ENCODE assay signal across 8 mouse cellular contexts in genomic region chr10:77984660-77985059, GRCm38 (mm10). TPM values are rescaled to one million over a fixed set of nuclear protein-coding genes. Genes with fewer than 3 reads are reported as not detected.
A peak's percentile ranks its signal among the peaks of the same experiment; 100 is the strongest.
DNase-seq lines count a peak whose midpoint lies in the region; ATAC-seq and TF ChIP-seq lines count a peak whose summit lies in the region.

No protein-coding gene starts in this region.

- H3K27ac ChIP-seq in embryonic fibroblast, embryonic 13.5 days (ENCODE audit: insufficient read depth, low read length): no peak overlapping the region
- no peak overlapping the region for H3K27ac ChIP-seq in heart, postnatal 0 days (ENCODE audit: low read depth)
- no peak overlapping the region for H3K27ac ChIP-seq in lung, embryonic 15.5 days

- H3K4me3 ChIP-seq in G1E (ENCODE audit: low read depth, low read length): no peak overlapping the region
- H3K4me3 ChIP-seq in embryonic fibroblast, embryonic 13.5 days (ENCODE audit: insufficient read depth, low read length): no peak overlapping the region
- no peak overlapping the region for H3K4me3 ChIP-seq in heart, postnatal 0 days (ENCODE audit: low read depth, low read length)
- H3K4me3 ChIP-seq in lung, embryonic 15.5 days: no peak overlapping the region

- no peaks in the 10 kb centered on the region for H3K9me3 ChIP-seq in G1E (replicated peaks)
- H3K9me3 ChIP-seq in heart, postnatal 0 days (replicated peaks; ENCODE audit: control insufficient read depth, low read length): no peaks in the 10 kb centered on the region
- no peaks in the 10 kb centered on the region for H3K9me3 ChIP-seq in lung, embryonic 15.5 days

- WGBS in heart, postnatal 0 days: 1% methylated on average over 4 of the region's 4 CpGs
- WGBS in lung, embryonic 15.5 days: 3% methylated on average over 4 of the region's 4 CpGs

- DNase-seq in G1E (ENCODE audit: low spot score): peak; percentile 87
- DNase-seq in brain, adult 2 months (ENCODE audit: low read depth, low spot score): peak; percentile 92
- peak; percentile 88 for DNase-seq in heart, postnatal 0 days (ENCODE audit: low spot score)
- peak; percentile 75 to 84 for DNase-seq in kidney, postnatal 25 days
- peak; percentile 44 for DNase-seq in ovary, postnatal 10 days (ENCODE audit: low spot score)
- peak; percentile 76 for DNase-seq in thymus, postnatal 14 days

- H3K9ac ChIP-seq in heart, postnatal 0 days (replicated peaks; ENCODE audit: low read depth, low read length): no peak overlapping the region; the same call in 1 of the 2 replicates
- H3K9ac ChIP-seq in lung, embryonic 15.5 days: no peak overlapping the region

- no peak overlapping the region for H3K4me2 ChIP-seq in heart, postnatal 0 days (ENCODE audit: low read depth, low read length)
- no peak overlapping the region for H3K4me2 ChIP-seq in lung, embryonic 15.5 days

- peak; percentile 78 for TF ChIP-seq CTCF in G1E (IDR thresholded peaks at IDR 0.05; ENCODE audit: low read depth, low read length)
- peak; percentile 50; the same call in 1 of the 2 replicates for TF ChIP-seq CTCF in embryonic fibroblast, embryonic 13.5 days (IDR thresholded peaks at IDR 0.05; ENCODE audit: borderline replicate concordance, insufficient read depth, low read length)
- peak; percentile 94 for TF ChIP-seq CTCF in heart, postnatal 0 days (IDR thresholded peaks at IDR 0.05; ENCODE audit: low read depth)

- peaks cover 23% of the 10 kb centered on the region; the same call in 1 of the 2 replicates for H3K4me1 ChIP-seq in G1E (ENCODE audit: insufficient read depth, low read depth, low read length)
- no peaks in the 10 kb centered on the region for H3K4me1 ChIP-seq in embryonic fibroblast, embryonic 13.5 days (ENCODE audit: control insufficient read depth, insufficient read depth, low read length)
- no peaks in the 10 kb centered on the region for H3K4me1 ChIP-seq in heart, postnatal 0 days (ENCODE audit: control insufficient read depth, insufficient read depth)
- H3K4me1 ChIP-seq in lung, embryonic 15.5 days: no peaks in the 10 kb centered on the region

- ATAC-seq in G1E (ENCODE audit: extremely low read depth, insufficient number of reproducible peaks, low FRiP score, poor library complexity, severe bottlenecking): peak; percentile 62; the same call in 1 of the 2 replicates
- ATAC-seq in heart, postnatal 0 days (ENCODE audit: insufficient read depth, low read depth): peak; percentile 84
- ATAC-seq in lung, embryonic 15.5 days (ENCODE audit: borderline replicate concordance, extremely low read depth, low FRiP score, low TSS enrichment): peak; percentile 50; the same call in 1 of the 2 replicates

- TF ChIP-seq EP300 in heart, postnatal 0 days (IDR thresholded peaks at IDR 0.05; ENCODE audit: low read depth): no peak

- H3K36me3 ChIP-seq in G1E (replicated peaks): peaks cover 89% of the 10 kb centered on the region
- peaks cover 31% of the 10 kb centered on the region for H3K36me3 ChIP-seq in heart, postnatal 0 days (replicated peaks; ENCODE audit: control insufficient read depth, insufficient read depth, low read length)
- H3K36me3 ChIP-seq in lung, embryonic 15.5 days: peaks cover 28% of the 10 kb centered on the region

- no peak for TF ChIP-seq POLR2A in embryonic fibroblast, embryonic 13.5 days (IDR thresholded peaks at IDR 0.05; ENCODE audit: low read depth, low read length)

- H3K27me3 ChIP-seq in G1E (ENCODE audit: insufficient read depth, low read length): no peaks in the 10 kb centered on the region
- no peaks in the 10 kb centered on the region for H3K27me3 ChIP-seq in heart, postnatal 0 days (ENCODE audit: control insufficient read depth, insufficient read depth, low read length)
- no peaks in the 10 kb centered on the region for H3K27me3 ChIP-seq in lung, embryonic 15.5 days

RNA-seq across cellular contexts. Expression of gene 1810043G02Rik, which starts 6.3 kb away (rescaled TPM):
- total RNA-seq in G1E (2014; fragmentation: Nextera tagmentation) (6.9 and 13.6 TPM in 2 replicates), G1E (2017) (10.1 and 10.9 TPM in 2 replicates)
- 27.1 and 30.3 TPM in 2 replicates for polyA plus RNA-seq in G1E (2012)
- polyA plus RNA-seq in embryonic fibroblast, embryonic 13.5 days (2011; ENCODE audit: insufficient read length, low read depth, missing spikeins): 10.5 and 11.9 TPM in 2 replicates
- 14.8 and 48.9 TPM in 2 replicates for total RNA-seq in heart, postnatal 0 days (2014; rRNA removed; ENCODE audit: low replicate concordance)
- 18.1 and 18.6 TPM in 2 replicates for polyA plus RNA-seq in heart, postnatal 0 days (2015; fragmentation: Nextera tagmentation; extraction: Ambion mirVana)
- 25.4 and 25.6 TPM in 2 replicates for polyA plus RNA-seq in lung, embryonic 15.5 days (2015; fragmentation: Nextera tagmentation; extraction: Ambion mirVana)

RNA-seq across cellular contexts. Expression of gene Trpm2, which starts 14.3 kb away (rescaled TPM):
- total RNA-seq in G1E (2014; fragmentation: Nextera tagmentation): 1.1 and 4.1 TPM in 2 replicates
- 0.35 and 0.55 TPM in 2 replicates for total RNA-seq in G1E (2017)
- 0.14 and 0.19 TPM in 2 replicates for polyA plus RNA-seq in G1E (2012)
- polyA plus RNA-seq in embryonic fibroblast, embryonic 13.5 days (2011; ENCODE audit: insufficient read length, low read depth, missing spikeins): not detected in 2 replicates
- 0.27 and 2.4 TPM in 2 replicates for total RNA-seq in heart, postnatal 0 days (2014; rRNA removed; ENCODE audit: low replicate concordance)
- polyA plus RNA-seq in heart, postnatal 0 days (2015; fragmentation: Nextera tagmentation; extraction: Ambion mirVana): 0.11 TPM in 2 replicates
- 0.72 and 1.6 TPM in 2 replicates for polyA plus RNA-seq in lung, embryonic 15.5 days (2015; fragmentation: Nextera tagmentation; extraction: Ambion mirVana)

RNA-seq across cellular contexts. Expression of gene Pfkl, which starts 25.2 kb away (rescaled TPM):
- total RNA-seq in G1E (2014; fragmentation: Nextera tagmentation) (38.5 and 48.7 TPM in 2 replicates), G1E (2017) (89.1 and 92.7 TPM in 2 replicates)
- 182 and 214 TPM in 2 replicates for polyA plus RNA-seq in G1E (2012)
- polyA plus RNA-seq in embryonic fibroblast, embryonic 13.5 days (2011; ENCODE audit: insufficient read length, low read depth, missing spikeins): 46.8 and 59.8 TPM in 2 replicates
- 353 and 356 TPM in 2 replicates for total RNA-seq in heart, postnatal 0 days (2014; rRNA removed; ENCODE audit: low replicate concordance)
- polyA plus RNA-seq in heart, postnatal 0 days (2015; fragmentation: Nextera tagmentation; extraction: Ambion mirVana): 68.9 and 71.0 TPM in 2 replicates
- 171 and 179 TPM in 2 replicates for polyA plus RNA-seq in lung, embryonic 15.5 days (2015; fragmentation: Nextera tagmentation; extraction: Ambion mirVana)

RNA-seq across cellular contexts. Expression of gene Dnmt3l, which starts 57.1 kb away (rescaled TPM):
- total RNA-seq in G1E (2014; fragmentation: Nextera tagmentation) (not detected in 2 replicates), G1E (2017) (0.16 TPM in 1 of 2 replicates, not detected in the other)
- not detected in 2 replicates for polyA plus RNA-seq in G1E (2012)
- 0.45 and 1.6 TPM in 2 replicates for polyA plus RNA-seq in embryonic fibroblast, embryonic 13.5 days (2011; ENCODE audit: insufficient read length, low read depth, missing spikeins)
- not detected in 2 replicates for total RNA-seq in heart, postnatal 0 days (2014; rRNA removed; ENCODE audit: low replicate concordance)
- not detected in 2 replicates for polyA plus RNA-seq in heart, postnatal 0 days (2015; fragmentation: Nextera tagmentation; extraction: Ambion mirVana)
- polyA plus RNA-seq in lung, embryonic 15.5 days (2015; fragmentation: Nextera tagmentation; extraction: Ambion mirVana): 1.9 and 2.2 TPM in 2 replicates

RNA-seq across cellular contexts. Expression of gene Aire, which starts 58.8 kb away (rescaled TPM):
- total RNA-seq in G1E (2014; fragmentation: Nextera tagmentation) (not detected in 2 replicates), G1E (2017) (not detected in 2 replicates)
- polyA plus RNA-seq in G1E (2012): 0.10 and 0.17 TPM in 2 replicates
- not detected in 2 replicates for polyA plus RNA-seq in embryonic fibroblast, embryonic 13.5 days (2011; ENCODE audit: insufficient read length, low read depth, missing spikeins)
- not detected in 2 replicates for total RNA-seq in heart, postnatal 0 days (2014; rRNA removed; ENCODE audit: low replicate concordance)
- not detected in 2 replicates for polyA plus RNA-seq in heart, postnatal 0 days (2015; fragmentation: Nextera tagmentation; extraction: Ambion mirVana)
- 2.1 and 2.7 TPM in 2 replicates for polyA plus RNA-seq in lung, embryonic 15.5 days (2015; fragmentation: Nextera tagmentation; extraction: Ambion mirVana)
